Mouse (Mus musculus): Measurements from ENCODE around the gene Crispld2. TPM values are rescaled to one million over a fixed set of nuclear protein-coding genes. Genes with fewer than 3 reads are reported as not detected.

Gene Crispld2
- polyA plus RNA-seq, 1 experiment from 2014 or later: 1.1 TPM

GRCm38 (mm10) chr8:120044907-120045306, 52.7 kb downstream of the Crispld2 start:
- TF ChIP-seq CTCF (IDR thresholded peaks at IDR 0.05): no peak
- no peaks in the 10 kb centered on the region for H3K27me3 ChIP-seq
- ATAC-seq (no peak), DNase-seq (ENCODE audit: low read depth, low spot score) (no peak)
- POLR2A ChIA-PET: no interaction called here
- in situ Hi-C loops (cut with MboI; ENCODE audit: low pct_unique_long_range_greater_than_20kb): no loop called here
- CTCF ChIA-PET: interaction anchor here (1.0 to 2.1 kb wide), 2 partner anchors 10 to 40 kb away, joined by 5 to 6 read pairs; no protein-coding TSS in a partner anchor

GRCm38 (mm10) chr8:120045471-120045870, 53.2 kb downstream of the Crispld2 start:
- DNase-seq (ENCODE audit: low read depth, low spot score) (no peak), ATAC-seq (no peak)
- in situ Hi-C loops (cut with MboI; ENCODE audit: low pct_unique_long_range_greater_than_20kb): no loop called here
- ChIA-PET CTCF (interaction anchor here (1.0 to 2.1 kb wide), 2 partner anchors 11 to 41 kb away, joined by 5 to 6 read pairs; no protein-coding TSS in a partner anchor), POLR2A (interaction anchor here (0.6 kb wide), 1 partner anchor 635 kb away, joined by 5 read pairs; no protein-coding TSS in a partner anchor)
- no peaks in the 10 kb centered on the region for H3K27me3 ChIP-seq
- TF ChIP-seq CTCF (IDR thresholded peaks at IDR 0.05): no peak

GRCm38 (mm10) chr8:120046258-120047020, 54.2 kb downstream of the Crispld2 start:
- ATAC-seq: peak; percentile 40
- peak; percentile 54 for DNase-seq (ENCODE audit: low read depth, low spot score)
- no peaks in the 10 kb centered on the region for H3K27me3 ChIP-seq
- no peak for TF ChIP-seq CTCF (IDR thresholded peaks at IDR 0.05)
- in situ Hi-C loops (cut with MboI; ENCODE audit: low pct_unique_long_range_greater_than_20kb): no loop called here
- ChIA-PET POLR2A (interaction anchor here (0.6 to 0.8 kb wide), 2 partner anchors 12 to 636 kb away, joined by 3 to 5 read pairs; no protein-coding TSS in a partner anchor), CTCF (interaction anchor here (1.2 kb wide), 1 partner anchor 30 kb away, joined by 3 read pairs; no protein-coding TSS in a partner anchor)

- DNase-seq (ENCODE audit: low read depth, low spot score) (no peak), ATAC-seq (no peak)
- ChIA-PET POLR2A (no interaction called here), CTCF (interaction anchor here (1.5 kb wide), 1 partner anchor 9 kb away, joined by 5 read pairs; no protein-coding TSS in a partner anchor)
- H3K27me3 ChIP-seq: no peaks in the 10 kb centered on the region
- TF ChIP-seq CTCF (IDR thresholded peaks at IDR 0.05): no peak
- in situ Hi-C loops (cut with MboI; ENCODE audit: low pct_unique_long_range_greater_than_20kb): no loop called here
Observed at GRCm38 (mm10) chr8:120049949-120050348, 57.7 kb downstream of the Crispld2 start.

GRCm38 (mm10) chr8:120050376-120050775, 58.1 kb downstream of the Crispld2 start:
- in situ Hi-C loops (cut with MboI; ENCODE audit: low pct_unique_long_range_greater_than_20kb): no loop called here
- no peaks in the 10 kb centered on the region for H3K27me3 ChIP-seq
- no peak for TF ChIP-seq CTCF (IDR thresholded peaks at IDR 0.05)
- ChIA-PET POLR2A (no interaction called here), CTCF (no interaction called here)
- DNase-seq (ENCODE audit: low read depth, low spot score) (no peak), ATAC-seq (no peak)

GRCm38 (mm10) chr8:120051006-120051405, 58.8 kb downstream of the Crispld2 start:
- DNase-seq (ENCODE audit: low read depth, low spot score) (no peak), ATAC-seq (no peak)
- ChIA-PET CTCF (no interaction called here), POLR2A (no interaction called here)
- H3K27me3 ChIP-seq: no peaks in the 10 kb centered on the region
- in situ Hi-C loops (cut with MboI; ENCODE audit: low pct_unique_long_range_greater_than_20kb): no loop called here
- no peak for TF ChIP-seq CTCF (IDR thresholded peaks at IDR 0.05)

- TF ChIP-seq CTCF (IDR thresholded peaks at IDR 0.05): no peak
- ATAC-seq: no peak
- H3K27me3 ChIP-seq: no peaks in the 10 kb centered on the region
- ChIA-PET CTCF (interaction anchor here (1.3 kb wide), 1 partner anchor 91 kb away, joined by 3 read pairs; no protein-coding TSS in a partner anchor), POLR2A (no interaction called here)
- DNase-seq (ENCODE audit: low read depth, low spot score): no peak
- in situ Hi-C loops (cut with MboI; ENCODE audit: low pct_unique_long_range_greater_than_20kb): no loop called here
Observed at GRCm38 (mm10) chr8:120051908-120052307, 59.7 kb downstream of the Crispld2 start.

GRCm38 (mm10) chr8:120052318-120052717, 60.1 kb downstream of the Crispld2 start:
- ChIA-PET CTCF (interaction anchor here (1.3 kb wide), 1 partner anchor 91 kb away, joined by 3 read pairs; no protein-coding TSS in a partner anchor), POLR2A (no interaction called here)
- in situ Hi-C loops (cut with MboI; ENCODE audit: low pct_unique_long_range_greater_than_20kb): no loop called here
- no peak for TF ChIP-seq CTCF (IDR thresholded peaks at IDR 0.05)
- ATAC-seq (no peak), DNase-seq (ENCODE audit: low read depth, low spot score) (no peak)
- H3K27me3 ChIP-seq: no peaks in the 10 kb centered on the region

GRCm38 (mm10) chr8:120054833-120055232, 62.6 kb downstream of the Crispld2 start:
- in situ Hi-C loops (cut with MboI; ENCODE audit: low pct_unique_long_range_greater_than_20kb): no loop called here
- ChIA-PET POLR2A (no interaction called here), CTCF (no interaction called here)
- no peaks in the 10 kb centered on the region for H3K27me3 ChIP-seq
- ATAC-seq: no peak
- DNase-seq (ENCODE audit: low read depth, low spot score): no peak
- no peak for TF ChIP-seq CTCF (IDR thresholded peaks at IDR 0.05)

- TF ChIP-seq CTCF (IDR thresholded peaks at IDR 0.05): no peak
- in situ Hi-C loops (cut with MboI; ENCODE audit: low pct_unique_long_range_greater_than_20kb): no loop called here
- ChIA-PET POLR2A (no interaction called here), CTCF (interaction anchor here (2.5 kb wide), 1 partner anchor 14 kb away, joined by 5 read pairs; no protein-coding TSS in a partner anchor)
- DNase-seq (ENCODE audit: low read depth, low spot score) (no peak), ATAC-seq (no peak)
- no peaks in the 10 kb centered on the region for H3K27me3 ChIP-seq
Observed at GRCm38 (mm10) chr8:120057078-120057477, 64.8 kb downstream of the Crispld2 start.

- CTCF ChIA-PET: no interaction called here
- POLR2A ChIA-PET: no interaction called here
- TF ChIP-seq CTCF (IDR thresholded peaks at IDR 0.05): no peak
- no peak for ATAC-seq
- no peaks in the 10 kb centered on the region for H3K27me3 ChIP-seq
- in situ Hi-C loops (cut with MboI; ENCODE audit: low pct_unique_long_range_greater_than_20kb): no loop called here
- no peak for DNase-seq (ENCODE audit: low read depth, low spot score)
Observed at GRCm38 (mm10) chr8:120062742-120063141, 70.5 kb downstream of the Crispld2 start.
